Mouse (Mus musculus) brain, embryonic 14.5 days (tissue): ENCODE data around the gene Slx4.

Experiments used
- CTCF ChIP-seq: fragments of 200-500 bp; IDR thresholded peaks from 2 replicates; pipeline ENCODE4 v1.5.1; 2012; ENCODE audit warnings: inconsistent platforms, mild to moderate bottlenecking, moderate library complexity, borderline replicate concordance; ENCODE audit not compliant: insufficient read depth, insufficient read length; ENCODE audit errors: extremely low read depth
- POLR2A ChIP-seq: fragments of 200-500 bp; IDR thresholded peaks from 2 replicates; pipeline ENCODE4 v1.6.1; 2012; ENCODE audit warnings: mild to moderate bottlenecking, inconsistent platforms, borderline replicate concordance; ENCODE audit not compliant: poor library complexity, insufficient read depth, insufficient read length, severe bottlenecking; ENCODE audit errors: extremely low read depth

DNA sequence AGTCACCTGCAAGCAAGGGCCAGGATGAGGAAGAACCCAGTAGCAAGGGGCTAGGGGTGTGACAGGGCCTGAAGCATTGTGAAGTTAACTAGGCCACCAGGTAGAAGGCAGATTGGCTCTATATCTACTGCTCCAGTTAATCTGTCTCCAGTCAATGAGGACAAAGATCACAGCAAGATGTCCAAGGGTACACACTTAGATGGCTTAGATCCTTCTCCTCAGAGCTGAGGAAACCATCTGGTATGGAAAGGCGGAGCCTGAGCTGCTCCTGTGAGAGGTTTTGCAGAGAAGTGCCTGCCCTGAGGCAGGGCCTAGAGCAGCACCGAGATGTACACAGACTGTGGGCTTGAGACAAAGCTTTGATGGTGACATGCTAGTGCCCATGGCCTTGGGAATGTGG is 40.5 kb upstream of the Slx4 start:
- no peak for TF ChIP-seq POLR2A
- TF ChIP-seq CTCF = no peak
